Mouse (Mus musculus) T-helper 1 cell (primary cell): ENCODE results near the gene Asap2.

Experiments used
- in situ Hi-C: fragments of 300-600 bp; cut with MboI, MseI; formaldehyde crosslinking; loops from one replicate; pipeline ENCODE4 v1.15.1; 2025; ENCODE audit warnings: high pct_unique_total_duplicates

Asap2 gene

DNA sequence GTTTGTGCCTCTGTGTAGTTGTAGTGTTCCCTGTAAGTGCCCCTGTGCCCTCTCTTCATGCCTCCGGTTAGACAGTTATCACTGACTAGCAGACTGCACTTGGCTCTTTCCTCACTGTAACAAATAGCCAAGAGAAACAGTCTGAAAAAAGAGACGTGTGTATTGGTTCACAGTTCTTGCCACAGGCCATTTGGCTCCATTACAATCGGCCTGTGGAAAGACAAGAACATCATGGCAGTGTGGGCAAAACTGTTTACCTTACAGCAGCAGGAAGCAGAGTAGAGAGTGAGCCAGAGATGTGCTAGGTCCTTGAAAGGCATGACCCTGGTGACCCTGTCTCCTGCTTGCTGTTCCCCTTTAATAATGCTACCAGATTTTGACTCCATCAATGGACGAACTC lies 271.3 kb downstream of the Asap2 start:
- in situ Hi-C loops: loop anchor here (10.0 to 25.0 kb wide), 2 partner anchors 167 to 351 kb away; no protein-coding TSS in a partner anchor

DNA sequence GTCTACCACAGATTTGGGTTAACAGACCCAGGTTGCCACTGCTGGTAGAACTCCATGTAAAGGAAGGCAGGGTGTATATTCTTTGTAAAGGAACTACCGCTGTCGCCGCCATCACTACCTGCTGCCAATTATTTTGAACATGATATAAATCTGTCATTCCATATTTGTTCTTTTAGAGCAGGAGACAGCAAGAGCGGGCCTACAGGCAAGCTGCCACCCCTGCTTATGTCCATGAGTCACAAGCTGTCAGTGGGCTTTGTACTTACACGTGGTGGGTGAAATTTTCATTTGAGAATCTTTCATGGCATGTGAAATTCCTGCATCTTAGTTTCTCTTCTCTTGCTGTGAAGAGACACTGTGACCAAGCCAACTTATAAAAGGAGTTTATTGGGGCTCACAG lies 273.0 kb downstream of the Asap2 start:
- in situ Hi-C loops: loop anchor here (10.0 to 25.0 kb wide), 2 partner anchors 168 to 349 kb away; no protein-coding TSS in a partner anchor

DNA sequence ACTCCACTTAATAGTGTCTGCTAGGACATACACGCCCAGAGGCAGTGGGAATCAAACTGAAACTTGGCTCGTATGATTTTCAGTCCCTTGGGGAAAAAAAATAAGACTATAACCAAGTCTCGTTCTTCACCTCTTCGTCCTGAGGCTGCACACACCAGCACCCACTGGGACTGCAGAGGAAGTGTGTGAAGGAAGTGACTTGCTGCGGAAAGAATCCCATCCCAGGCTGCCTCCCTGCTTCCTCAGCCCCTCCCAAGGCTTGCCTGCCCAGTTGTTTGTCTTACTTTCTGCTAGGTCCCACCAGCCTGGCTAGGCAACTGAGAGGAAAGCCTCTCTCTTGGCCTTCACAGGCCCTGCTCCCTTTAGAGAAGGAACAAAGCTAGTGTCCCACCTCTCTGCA lies 274.0 kb downstream of the Asap2 start:
- in situ Hi-C loops: loop anchor here (10.0 to 25.0 kb wide), 2 partner anchors 169 to 348 kb away; no protein-coding TSS in a partner anchor

DNA sequence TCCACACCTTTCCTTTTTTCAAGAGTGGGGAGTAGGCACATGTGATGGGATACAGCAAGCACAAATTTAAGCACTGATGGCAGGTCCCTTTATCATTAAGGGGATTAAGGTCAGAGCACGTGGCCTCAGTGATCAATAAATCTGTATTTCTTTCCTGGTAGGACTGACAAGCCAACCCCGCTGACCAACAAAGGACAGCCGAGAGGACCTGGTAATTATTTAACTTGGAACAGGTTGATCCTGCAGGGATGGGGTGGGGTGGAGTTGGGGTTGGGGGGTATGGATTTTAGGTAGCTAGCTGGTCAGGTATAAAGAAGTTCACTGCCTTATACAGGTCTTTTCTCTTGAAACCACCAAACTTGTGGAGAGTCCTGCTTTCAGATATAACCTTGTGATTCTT lies 274.7 kb downstream of the Asap2 start:
- in situ Hi-C loops: loop anchor here (5.0 to 25.0 kb wide), 3 partner anchors 93 to 347 kb away; no protein-coding TSS in a partner anchor

DNA sequence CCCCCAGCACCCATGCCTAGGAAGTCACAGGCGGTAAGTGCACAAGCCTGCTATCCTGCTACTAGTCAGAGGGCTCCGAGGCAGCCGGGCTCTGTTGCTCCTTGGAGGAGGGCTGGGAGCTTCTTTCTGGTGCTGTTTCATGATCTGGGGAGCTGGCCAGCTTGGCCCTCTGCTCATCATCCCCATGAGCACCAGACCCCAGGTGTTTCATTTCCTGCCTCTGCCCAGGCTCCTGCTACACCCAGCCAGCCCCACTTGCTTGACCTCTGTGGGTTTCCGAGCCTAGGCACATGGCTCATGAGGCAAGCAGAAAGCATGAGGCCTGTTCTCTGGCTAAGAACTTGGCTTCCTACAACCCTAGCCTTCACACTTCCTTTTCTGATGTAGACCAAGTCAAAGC lies 275.2 kb downstream of the Asap2 start:
- in situ Hi-C loops: loop anchor here (5.0 to 25.0 kb wide), 3 partner anchors 93 to 347 kb away; no protein-coding TSS in a partner anchor

DNA sequence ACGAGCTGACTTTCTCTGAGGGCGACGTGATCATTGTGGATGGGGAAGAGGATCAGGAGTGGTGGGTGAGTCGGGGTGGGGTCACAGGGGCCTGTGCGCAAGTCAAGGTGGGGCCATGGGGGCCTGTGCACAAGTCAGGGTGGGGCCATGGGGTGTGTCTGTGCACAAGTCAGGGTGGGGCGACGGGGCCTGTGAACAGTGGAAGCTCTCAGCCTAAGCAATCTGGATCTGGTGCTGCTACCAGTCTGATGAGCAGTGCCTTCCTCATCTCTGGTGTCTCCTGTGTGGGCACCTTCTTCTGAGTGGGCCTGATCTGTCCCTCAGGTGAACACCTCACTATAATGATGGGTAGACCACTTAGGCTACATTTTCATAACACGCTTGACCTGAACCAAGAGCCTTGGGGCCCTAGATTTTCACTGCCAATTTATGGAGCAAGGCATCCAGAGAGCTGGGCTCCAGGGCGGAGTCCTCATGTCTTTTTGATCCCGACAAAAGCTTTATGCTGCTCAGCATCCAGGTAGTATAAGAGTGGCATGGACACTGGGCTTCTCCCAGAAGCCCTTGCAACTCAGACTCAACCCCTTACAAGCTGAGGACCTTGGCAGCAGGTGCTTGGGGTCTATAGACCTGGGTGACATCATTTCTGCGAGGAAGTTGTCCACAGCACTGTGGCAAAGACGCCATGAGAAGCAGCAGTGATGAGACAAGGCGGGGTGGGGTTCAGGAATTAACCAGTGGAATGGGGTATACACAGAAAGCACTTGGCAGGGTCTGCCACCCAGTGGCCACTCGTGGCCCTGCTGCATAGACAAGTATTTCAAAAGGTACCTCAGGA lies 275.9 kb downstream of the Asap2 start:
- in situ Hi-C loops: loop anchor here (5.0 to 25.0 kb wide), 3 partner anchors 94 to 346 kb away; no protein-coding TSS in a partner anchor

DNA sequence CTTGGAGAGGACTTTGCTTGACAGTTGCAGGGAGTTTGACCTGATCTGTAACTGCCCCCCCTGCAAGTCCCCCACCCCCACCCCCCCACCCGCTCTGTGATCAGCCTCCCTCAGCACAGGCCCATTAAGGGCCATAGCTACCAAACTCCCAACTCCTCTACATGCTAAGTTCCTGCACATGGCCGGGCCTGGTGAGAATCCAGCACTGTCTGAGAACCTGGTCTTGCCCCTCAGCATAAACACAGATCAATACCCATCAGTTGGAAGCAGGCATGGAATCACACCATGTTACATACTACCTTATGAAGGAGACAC lies 276.5 kb downstream of the Asap2 start:
- in situ Hi-C loops: loop anchor here (5.0 to 25.0 kb wide), 3 partner anchors 94 to 346 kb away; no protein-coding TSS in a partner anchor

DNA sequence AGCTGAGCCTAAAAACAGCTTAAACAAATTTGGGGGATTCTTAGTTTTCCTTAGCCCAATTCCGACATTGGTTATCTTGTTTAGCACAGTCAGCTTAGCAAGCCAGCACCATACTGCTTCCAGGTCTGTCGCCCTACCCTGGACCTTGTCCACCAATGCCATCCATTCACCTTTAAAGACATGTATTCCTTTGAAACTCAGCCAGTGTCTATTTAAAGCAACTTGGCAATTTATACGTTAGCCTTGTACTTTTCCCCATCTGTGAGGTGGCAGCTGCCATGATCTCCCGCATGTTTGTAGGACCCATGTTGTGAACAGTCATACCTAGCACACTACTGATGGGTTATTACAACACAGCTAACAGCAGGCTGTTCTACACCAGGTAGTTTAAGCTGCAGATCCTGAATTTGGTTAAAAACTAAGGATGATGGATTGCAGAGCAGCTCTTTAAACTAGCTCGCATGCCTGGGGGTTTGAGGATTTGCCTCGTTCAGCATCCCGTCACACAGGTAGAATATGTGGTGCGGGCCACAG lies 277.9 kb downstream of the Asap2 start:
- in situ Hi-C loops: loop anchor here (5.0 to 25.0 kb wide), 3 partner anchors 96 to 344 kb away; no protein-coding TSS in a partner anchor

DNA sequence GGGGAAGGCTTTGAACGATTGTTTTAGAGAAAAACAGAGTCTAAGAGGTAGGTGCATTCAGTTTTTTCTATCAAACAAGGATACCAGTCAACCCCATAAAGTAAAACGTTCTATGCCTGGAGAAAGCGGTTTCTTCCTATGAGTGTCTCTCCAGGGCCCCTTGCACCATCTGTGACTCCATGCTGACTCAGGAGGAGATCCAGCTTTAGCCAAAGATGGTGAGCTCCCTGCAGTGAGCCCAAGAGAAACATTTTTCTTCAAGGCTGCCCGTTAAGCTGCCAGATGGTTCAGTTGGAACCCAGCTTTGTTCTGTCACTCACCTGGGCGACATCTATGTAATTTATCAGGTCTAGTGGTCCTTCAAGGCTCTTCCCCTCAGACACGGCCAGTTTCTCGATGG lies 284.2 kb downstream of the Asap2 start:
- in situ Hi-C loops: loop anchor here (10.0 to 25.0 kb wide), 2 partner anchors 200 to 338 kb away; no protein-coding TSS in a partner anchor

DNA sequence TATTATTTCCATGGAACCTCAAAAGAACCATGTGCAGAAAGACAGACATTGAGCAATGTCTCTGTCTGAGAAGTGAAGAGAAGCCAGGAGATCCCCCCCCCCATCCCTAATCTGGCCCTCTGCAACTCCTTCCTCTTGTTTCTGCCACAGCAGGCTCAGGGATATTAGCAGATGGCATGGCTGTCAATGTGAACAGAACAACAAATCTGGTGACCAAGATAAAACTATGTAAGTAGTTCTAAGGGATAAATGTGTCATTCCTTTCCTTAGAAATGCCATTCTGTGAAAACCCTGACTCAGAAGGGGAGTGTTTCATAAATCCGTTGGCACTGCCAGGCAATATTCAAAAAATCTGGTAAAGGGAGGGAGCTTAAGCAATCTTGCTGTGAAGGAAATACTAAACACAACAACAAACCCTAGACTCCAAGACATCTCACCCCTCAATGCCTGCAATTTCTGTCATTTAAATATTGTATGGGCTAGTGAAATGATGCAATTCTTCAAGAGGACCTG lies 287.1 kb downstream of the Asap2 start:
- in situ Hi-C loops: loop anchor here (5.0 to 10.0 kb wide), 2 partner anchors 203 to 350 kb away; no protein-coding TSS in a partner anchor

DNA sequence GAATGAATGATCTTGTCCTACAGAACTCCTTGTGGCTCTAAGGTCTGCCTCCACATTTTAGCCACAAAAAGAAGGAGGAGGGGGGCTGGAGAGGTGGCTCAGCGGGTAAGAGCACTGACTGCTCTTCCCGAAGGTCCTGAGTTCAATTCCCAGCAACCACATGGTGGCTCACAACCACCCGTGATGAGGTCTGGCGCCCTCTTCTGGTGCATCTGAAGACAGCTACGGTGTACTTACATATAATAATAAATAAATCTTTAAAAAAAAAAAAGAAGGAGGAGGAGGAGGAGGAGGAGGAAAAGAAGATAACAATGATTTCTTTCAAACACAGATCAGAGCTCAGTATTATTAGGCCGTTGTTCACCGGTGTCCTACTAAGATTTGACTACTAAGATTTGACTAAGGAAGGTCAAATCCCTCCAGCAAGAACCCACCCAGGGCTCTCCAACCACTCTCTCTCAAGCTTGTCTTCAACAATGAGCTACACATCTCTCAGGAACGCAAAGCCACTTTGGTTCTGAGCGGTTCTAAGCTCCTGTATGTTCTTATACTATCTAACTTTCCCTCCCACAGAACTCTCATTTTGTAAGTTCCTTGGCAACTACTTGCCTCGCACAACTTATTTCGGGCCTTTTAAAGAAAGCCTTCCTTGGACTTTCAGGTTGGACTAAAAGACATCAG lies 294.6 kb downstream of the Asap2 start, which contains the start of gene Cpsf3:
Cpsf3 (plus strand) TSS at position 631 of the 681 bp plus-strand sequence.
- in situ Hi-C loops: loop anchor here (10.0 kb wide), 1 partner anchor 170 kb away; no protein-coding TSS in a partner anchor

DNA sequence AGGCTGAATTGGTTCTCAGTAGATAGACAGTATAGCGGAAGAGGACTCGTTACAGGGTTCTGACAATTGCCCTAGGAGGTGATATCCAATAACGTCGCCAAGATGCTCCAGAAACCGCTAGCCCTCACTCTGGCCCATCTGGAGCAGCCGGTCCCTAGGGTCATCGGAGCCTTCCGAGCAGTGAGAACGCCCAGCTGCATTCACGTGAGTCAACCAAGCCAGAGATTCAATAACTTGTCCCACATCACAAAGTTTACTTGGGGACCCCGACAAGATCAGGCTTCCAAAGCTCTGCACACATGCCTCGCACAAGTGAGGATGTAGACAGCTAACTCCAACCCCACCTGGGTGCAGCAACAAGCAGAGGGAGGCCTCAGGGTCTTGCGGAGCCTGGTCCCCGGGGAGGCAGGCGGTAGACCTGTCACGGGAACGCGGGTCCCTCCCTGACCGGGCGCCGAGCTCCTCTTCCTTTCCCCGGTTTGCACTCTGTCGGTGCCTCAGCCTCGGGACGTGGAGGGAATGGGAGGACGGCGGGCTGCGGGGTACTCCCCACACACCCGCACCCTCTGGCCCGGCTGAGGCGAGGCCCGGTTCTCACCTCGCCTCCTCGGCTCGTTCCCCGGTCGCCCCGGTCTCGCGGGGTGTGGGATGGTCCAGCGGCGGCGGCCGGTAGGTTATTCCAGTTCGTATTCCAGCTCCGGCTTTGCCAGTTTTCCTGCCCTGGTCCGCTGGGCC lies 295.4 kb downstream of the Asap2 start:
- in situ Hi-C loops: loop anchor here (10.0 kb wide), 1 partner anchor 171 kb away; no protein-coding TSS in a partner anchor

DNA sequence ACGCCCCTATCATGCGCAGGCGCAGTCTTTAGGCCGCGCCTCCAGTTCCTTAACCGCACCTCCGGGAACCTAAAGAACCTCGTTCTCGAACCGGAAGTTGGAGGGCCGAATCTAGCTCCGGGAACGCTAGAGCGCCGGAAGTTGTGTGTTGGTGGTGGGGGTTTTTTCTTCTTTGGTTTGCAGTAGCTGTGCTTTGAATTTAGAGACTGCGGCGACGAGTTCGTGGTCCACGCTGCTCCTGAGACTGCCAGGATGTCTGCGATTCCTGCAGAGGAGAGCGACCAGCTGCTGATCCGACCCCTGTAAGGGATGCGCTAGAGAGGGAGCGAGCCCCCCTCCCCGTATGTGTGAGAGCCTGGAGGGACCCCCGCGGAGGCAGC lies 296.0 kb downstream of the Asap2 start, which contains the start of gene Itgb1bp1:
Itgb1bp1 (minus strand) TSS at position 42 of the 380 bp plus-strand sequence.
- in situ Hi-C loops: loop anchor here (10.0 kb wide), 1 partner anchor 171 kb away; no protein-coding TSS in a partner anchor

DNA sequence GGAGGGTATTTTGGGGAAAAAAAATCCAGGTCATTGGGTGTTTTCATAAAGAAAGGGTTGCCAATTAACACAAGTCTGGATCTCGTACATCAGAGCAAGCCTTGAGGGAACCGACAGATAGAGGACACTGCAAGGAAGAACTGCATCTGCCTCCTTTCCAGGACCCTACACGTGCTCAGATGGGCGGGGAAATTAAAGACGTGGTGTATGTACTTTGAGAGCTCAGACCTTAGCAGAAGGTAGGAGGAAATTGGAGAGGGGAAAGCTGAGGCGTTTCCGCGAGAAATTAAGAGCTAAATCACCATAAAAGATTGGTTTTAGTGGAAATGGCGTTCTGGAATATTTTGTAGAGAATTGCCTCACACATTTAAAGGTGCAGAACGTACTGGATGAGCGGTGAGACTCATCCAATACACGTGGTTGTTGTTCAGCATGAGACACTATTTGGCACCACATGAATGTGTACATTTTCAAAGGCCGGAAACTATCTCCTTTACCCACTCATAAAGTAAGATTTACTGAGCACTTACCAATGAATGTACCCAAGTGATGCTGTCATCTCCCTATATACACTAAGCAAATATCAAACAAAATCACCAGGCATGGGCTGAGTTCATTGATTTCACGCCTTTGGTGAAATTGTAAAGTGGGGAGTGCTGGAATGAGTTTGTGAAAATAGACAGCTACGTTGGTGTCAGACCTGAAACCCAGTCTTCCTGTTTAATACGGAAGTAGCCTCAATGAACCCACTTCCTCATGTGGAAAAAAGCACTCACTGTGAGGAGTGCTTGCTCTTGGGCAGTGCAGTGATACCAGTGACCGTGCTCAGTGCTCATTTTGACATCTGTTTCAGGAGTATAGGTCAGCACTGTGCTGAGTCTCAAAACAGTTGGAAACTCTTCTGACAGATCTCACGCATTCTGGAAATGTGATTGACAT lies 296.7 kb downstream of the Asap2 start:
- in situ Hi-C loops: loop anchor here (10.0 kb wide), 1 partner anchor 172 kb away; no protein-coding TSS in a partner anchor

DNA sequence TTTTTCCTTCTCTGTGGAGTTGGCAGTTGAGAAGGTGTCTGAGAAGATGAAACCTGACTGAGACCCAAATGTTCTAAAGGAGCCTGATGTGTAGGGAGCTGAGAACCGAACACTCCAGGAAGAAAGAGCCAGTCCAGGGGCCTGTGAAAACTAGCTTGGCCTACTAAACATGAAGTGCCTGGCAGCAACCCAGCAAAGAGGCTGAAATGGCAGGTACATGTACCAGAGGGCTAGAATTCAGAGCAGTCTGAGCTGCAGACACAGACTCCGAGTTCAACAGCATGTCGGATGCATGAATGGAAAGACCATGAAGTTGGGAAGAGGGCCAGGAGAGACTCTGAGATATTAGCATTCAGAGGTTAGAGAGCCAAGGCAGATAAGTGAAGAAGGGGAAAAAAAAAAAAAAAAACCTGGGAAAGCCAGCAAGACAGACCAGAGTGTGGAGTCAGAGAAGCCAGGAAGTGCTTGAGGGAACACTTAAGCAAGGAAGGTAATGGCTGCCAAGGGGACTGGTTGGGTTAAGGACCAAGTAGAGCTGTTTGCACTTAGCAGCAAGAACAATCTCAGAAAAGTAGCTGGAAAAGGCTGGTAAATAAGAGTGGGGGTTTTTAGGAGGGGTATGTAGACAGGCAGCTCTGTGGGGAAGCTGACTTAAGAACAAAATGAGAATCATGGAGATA lies 298.6 kb downstream of the Asap2 start:
- in situ Hi-C loops: loop anchor here (10.0 kb wide), 1 partner anchor 174 kb away; no protein-coding TSS in a partner anchor

DNA sequence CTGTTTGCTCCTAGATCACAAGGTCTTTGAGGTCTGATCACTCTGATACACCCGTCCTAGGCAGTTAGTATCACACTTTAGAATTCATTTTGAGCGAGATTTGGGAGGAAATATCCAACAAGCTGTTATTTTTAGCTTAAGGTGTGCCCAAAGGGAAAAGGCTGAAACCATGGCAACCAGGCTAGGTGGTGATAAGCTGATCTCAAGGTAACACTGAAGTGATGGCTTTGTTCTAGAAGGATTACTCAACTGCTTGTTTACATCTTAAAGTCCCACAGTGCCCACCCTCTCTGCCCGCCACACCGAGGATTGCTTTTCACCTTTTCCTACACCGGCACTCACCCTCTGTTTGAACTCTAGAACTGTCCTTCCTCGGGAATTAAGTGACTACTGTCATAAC lies 299.4 kb downstream of the Asap2 start:
- in situ Hi-C loops: loop anchor here (10.0 kb wide), 1 partner anchor 175 kb away; no protein-coding TSS in a partner anchor

DNA sequence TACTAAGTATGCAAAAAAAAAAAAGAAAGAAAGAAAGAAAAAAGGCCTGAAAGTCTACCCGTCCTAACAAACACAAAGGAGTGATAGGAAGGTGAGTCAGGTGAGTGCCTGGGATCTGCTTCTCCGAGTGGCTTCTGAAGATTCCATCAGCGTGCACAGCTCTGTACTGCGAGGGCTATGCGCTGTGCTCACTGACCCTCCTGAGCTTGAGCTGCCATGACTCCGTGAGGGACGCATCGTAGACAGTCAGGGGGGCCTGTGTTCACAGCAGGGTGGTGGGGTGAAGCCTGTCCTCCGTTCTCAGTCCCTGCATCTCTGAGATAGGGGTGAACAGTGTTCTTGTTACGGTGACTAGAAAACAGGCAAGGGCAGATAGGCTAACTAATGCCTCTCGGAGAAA lies 308.6 kb downstream of the Asap2 start:
- in situ Hi-C loops: no loop called here

DNA sequence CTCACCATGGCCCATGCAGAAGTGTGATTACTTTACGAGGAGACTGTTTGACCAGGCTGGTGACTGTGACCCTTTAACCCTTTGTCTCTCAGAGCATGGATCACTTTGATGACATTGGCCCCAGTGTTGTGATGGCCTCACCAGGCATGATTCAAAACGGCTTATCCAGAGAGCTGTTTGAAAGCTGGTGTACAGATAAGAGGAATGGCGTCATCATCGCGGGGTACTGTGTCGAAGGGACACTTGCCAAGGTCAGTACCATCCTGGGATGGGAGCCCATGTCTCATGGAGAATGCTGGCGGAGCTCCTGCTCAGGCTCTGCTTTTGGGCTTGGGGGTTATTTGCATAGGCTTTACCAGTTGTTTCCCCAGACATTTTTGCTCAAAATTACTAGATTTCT lies 311.1 kb downstream of the Asap2 start:
- in situ Hi-C loops: no loop called here

DNA sequence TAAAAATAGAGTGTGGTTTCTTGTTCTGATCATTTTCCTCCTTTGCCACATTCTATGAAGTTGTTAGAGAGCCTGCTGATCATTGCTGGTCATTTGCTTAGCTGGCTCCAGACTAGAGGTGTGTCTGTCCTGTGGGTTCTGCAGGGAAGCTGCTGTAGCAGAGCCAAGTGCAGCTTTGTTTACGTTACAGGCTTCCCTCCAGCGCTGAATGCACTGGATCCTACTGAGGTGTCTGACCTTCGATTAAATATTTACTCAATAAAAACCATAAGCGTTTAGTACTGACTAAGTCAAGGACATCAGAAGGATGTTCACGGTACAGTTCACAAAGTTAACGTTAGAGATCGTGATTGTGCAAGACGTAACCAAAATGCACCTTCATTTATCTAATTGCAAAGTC lies 311.7 kb downstream of the Asap2 start:
- in situ Hi-C loops: no loop called here
